Mouse (Mus musculus) adipocyte (in vitro differentiated cells): Measurements from ENCODE around the gene Hsd3b7.
"Not testable (repeated sequence)": the region's sequence is repeated elsewhere in the genome, so short reads cannot be mapped to it uniquely, and the experiment has no call there.

Source experiments
- DNase-seq: peaks from one replicate; pipeline ENCODE4 v3.0.0-alpha.2; 2016; ENCODE audit warnings: low spot score

Gene Hsd3b7

DNA sequence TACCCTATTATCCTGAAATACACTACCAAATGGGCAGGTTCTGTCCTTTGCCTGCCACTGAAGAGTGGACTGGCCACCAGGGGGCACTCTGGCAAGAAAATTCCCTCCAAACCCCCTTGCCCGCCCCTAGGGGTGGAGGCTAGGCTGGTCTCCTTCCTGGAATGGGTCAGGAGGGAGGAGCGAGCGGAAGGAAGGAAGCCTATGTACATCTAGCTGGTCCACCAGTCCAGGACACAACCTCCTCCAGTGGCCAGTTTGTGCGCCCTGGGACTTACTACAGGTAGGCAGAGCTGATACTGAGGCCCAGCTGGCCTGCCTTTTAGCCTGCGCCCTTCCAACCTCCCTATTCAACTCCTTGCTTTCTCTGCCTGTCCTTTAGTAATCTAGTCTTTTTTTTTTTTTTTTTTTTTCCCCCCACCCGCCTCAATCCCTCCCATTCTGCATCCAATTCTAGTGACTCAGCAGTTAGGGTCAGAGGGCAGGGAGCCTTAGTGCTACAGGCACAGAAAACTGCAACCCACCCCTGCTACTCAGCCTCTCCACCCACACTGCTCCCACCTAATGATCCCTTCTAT is at the start of gene Hsd3b7:
Gene Hsd3b7 (plus strand): TSS at position 170 of the 575 bp plus-strand sequence.
- peak; percentile 93 for DNase-seq

DNA sequence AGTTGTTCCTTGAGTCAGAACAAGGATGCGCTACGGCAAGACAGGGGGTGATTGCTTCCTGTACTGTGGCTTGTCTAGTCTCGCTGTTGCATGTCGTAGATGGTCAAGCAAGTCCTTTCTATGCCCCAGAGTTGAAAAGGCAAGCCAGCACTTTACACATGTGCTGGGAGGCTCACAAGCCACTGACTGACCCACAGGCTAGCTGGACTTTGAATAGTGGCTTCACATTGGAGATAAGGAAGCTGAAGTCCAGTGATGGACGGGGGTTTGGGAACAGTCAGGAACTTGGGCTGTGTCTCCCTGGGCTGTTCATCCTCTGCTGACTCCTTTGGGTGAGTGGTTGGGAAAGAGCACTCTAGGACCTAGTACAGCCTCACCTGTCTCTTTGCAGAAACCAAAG is 48.8 kb upstream of the Hsd3b7 start:
- no peak for DNase-seq

DNA sequence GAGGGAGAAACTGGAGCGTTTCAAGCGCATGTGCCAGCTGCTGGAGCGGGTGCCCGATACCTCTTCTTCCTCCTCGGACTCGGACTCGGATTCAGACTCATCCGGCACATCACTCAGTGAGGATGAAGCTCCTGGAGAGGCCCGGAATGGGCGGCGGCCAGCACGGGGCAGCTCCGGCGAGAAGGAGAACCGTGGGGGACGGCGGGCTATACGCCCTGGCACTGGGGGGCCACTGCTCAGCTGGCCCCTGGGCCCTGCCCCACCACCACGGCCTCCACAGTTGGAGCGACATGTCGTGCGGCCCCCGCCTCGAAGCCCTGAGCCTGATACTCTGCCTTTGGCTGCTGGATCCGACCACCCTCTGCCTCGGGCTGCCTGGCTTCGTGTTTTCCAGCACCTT is 48.3 kb upstream of the Hsd3b7 start:
- DNase-seq: no peak

DNA sequence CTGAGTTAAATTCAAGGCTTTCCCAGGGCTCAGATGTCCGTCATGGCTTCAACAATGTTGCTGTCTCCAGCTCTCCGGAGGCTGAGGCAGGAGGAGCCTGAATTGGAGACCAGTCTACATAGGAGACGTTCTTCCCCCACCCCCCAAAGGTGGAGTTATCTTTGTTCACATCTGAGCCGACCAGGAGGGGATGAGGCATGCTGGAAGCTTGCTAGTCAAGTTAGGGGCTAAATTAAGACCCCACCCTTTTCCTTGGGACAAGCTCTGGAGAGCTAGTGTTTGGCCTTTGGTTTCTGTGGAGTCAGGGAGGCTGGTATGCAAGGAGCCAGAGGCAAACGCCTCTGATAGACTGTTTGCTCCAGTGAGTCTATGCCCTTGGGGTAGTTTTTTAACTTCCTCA is 47.2 kb upstream of the Hsd3b7 start:
- DNase-seq: no peak

DNA sequence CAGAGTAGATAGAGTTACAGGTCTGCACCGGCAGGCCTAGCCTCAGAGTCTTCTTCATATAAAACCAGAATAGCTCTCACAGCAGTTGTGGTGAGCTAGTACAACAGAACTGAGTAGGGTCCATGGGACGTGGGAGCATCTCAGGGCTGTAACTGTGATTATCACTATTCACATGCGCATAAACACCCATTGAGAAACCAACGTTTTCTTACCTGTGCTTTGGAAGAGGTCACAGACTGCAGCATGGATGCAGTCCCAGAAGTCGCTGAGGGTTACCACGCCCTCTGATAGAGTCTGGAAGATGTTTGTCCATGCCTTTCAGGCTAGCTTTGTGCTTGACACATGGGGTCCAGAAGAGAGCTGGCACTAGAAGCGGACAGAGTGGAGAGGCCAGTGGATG is 46.7 kb upstream of the Hsd3b7 start:
- no peak for DNase-seq

DNA sequence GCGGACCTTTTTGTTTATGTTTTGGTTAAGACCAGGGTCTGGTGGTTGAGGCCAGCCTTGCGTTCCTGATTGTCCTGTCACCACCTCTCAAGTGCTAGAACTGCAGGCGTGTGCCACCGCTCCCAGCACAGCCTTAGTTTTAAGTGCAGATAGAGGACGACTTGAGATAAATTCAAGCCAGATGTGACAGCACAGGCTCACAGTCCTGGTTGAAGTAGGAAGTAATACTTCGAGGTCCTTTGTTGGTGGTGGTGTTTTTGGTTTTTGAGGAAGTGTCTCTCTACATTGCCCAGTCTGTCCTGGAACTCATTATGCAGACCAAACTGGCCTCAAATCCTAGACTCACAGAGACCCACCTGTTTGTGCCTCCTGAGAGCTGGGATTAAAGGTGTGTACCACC is 40.7 kb upstream of the Hsd3b7 start:
- DNase-seq: no peak

DNA sequence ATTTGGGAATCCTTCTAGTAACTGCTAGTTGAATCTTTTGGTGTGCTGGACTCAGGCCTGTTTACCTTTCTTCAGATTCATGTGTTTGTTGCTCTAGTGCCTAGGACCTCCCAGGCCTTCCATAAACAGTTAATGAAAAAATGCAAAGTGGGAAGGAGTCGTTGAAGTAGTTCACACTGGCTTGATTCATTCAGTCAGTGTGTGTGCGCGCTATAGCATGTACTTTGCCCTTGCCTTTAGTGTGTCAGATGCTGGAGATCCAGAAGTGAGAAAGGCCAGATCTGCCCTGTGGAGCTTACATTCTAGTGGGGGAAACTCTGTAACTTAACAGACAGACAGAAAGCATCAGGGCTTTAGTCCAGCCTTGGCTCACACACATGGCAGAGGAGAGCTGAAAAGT is 39.9 kb upstream of the Hsd3b7 start:
- DNase-seq: no peak

DNA sequence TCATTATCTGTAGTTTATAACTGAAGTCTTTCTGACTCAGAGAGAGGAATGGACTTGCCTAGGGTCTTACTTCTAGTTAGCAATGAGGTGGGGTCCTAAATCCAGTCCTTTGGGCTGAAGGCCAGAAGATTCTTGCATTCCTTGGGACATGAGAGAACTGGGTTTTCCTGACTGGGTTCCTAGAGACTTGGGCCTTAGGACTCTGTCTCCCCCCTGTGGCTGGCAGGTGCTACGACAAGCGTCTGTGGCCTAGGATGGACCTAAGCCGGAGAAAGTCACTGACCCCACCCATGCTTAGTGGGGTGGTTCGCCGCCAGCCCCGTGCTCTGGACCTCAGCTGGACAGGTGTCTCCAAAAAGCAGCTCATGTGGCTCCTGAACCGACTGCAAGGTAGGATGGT is 39.4 kb upstream of the Hsd3b7 start:
- peak; percentile 66 for DNase-seq

DNA sequence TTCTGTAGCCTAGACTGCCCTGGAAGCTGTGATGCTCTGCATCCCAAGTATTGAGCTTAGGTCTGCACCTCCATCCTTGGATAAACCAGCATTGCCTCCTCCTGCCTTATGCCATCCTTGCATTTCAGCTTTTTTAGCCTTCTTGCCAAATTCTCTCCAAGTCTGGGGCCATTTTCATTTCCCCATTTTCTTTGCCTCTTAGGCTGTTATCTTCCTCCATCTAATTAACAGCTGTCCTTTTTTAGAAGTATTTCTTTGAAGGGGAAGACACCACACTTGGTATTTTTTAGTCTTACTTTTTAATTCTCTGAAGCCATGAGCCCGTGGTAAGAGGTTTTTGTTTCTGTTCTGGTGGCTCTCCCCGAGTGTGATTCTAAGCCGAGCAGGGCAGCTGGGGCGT is 36.8 kb upstream of the Hsd3b7 start:
- no peak for DNase-seq

DNA sequence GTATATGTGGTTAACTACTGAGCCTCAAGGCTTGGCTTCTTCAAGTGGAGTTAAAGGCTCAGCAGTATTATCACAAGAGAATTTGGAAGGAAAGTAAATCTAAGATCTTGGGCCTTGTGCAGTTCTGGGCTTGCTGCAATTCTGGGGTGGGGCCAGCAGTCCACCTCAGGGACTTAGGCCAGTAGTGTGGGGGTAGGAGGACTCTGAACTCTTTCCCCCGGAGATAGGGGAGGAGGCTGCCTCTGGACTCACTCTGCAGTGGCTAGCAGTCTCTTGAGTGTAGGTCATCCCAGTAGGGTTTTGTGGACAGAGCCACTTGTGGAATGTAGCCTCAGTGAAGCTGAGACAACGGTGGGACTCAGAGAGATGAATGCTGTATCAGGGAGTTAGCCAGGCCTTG is 34.6 kb upstream of the Hsd3b7 start:
- DNase-seq: peak; percentile 38

DNA sequence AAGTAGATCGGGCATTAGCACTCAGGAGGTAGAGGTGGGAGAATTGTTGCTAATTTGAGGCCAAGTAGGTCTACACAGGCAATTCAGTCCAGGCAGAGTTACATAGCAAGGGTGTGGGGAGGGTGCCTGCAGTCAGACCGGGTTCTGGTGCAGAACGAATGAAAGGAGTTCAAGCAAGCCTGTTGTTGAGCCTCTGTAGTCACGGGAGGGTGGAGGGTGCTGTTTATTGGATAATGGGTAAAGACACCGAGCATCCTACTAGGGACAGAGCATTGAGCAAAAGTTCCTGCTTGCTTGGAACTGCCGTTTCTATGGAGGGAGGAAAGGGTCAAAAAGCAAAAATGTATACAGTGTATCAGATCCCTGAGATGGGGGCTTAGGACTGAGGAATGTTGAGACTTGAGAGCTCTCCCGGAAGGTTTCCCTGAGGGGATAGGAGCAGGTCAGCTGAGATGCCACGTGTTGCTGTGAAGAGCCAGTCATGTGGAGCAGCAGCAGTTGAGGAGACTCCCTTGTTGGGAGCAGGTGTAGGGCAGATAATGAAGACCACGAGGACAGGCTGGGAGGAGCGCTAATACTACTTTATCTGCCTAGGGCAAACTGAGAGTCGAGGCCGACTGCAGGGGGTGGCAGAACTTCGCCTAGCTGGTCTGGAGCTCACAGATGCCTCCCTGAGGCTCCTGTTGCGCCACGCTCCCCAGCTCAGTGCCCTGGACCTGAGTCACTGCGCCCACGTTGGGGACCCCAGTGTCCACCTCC is 33.4 kb upstream of the Hsd3b7 start:
- DNase-seq: no peak

DNA sequence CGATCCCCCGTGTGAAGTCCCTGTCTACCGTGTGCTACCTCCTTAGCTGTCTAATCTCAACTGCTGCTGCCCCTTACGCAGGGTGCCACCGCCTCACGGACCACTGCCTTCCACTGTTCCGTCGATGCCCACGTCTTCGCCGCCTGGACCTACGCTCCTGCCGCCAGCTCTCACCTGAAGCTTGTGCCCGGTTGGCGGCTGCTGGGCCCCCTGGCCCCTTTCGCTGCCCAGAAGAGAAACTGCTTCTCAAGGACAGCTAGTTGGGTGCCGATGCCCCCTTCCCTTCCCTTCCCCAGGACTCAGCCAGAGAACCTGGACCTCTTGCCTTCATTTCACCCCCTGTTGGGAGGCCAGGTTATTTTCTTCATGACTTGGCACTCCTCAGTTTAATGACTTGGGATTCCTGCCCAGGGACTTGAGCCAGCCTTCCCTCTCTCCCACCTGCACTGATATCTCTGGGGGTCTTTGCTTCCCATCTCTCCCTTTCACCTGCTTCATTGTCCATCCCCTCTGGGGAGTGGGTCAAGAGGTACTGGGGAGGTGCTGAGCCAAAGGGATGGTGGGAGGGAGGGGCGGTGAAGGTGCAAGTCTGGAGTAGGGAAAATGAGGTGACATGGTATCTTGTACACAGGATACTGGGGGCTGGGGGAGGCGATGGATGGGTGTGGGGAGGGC is 32.6 kb upstream of the Hsd3b7 start:
- DNase-seq: no peak

DNA sequence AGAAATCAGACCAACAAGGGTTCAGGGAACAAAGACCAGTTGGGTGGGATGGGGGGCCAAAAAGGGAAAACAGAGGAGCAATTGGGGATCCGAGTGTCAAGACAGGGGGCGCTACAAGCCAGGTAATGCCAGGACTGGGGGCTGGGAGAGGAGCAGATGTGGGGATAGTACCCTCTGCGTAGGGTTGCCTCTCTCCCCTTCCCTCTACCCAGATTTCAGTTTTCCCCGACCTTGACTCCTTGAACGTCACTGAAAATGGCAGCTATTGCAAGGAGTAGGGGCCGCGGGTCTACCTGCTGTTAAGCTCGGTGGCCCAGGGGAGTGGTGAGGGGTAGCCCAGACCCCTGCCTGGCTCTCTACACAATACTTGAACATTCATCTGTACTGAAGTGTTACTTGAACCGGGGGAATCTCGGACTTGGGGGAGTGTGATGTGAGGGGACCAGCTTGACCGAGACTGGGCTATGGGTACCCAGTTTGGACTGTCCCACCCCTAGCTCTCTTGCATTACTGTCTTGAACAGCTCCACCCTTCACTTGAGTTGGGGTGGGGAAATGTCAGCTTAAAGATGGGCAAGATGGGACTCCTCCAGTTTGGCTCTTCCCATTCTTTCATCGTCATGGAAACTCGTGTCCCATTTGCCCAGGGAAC is 31.9 kb upstream of the Hsd3b7 start:
- no peak for DNase-seq

DNA sequence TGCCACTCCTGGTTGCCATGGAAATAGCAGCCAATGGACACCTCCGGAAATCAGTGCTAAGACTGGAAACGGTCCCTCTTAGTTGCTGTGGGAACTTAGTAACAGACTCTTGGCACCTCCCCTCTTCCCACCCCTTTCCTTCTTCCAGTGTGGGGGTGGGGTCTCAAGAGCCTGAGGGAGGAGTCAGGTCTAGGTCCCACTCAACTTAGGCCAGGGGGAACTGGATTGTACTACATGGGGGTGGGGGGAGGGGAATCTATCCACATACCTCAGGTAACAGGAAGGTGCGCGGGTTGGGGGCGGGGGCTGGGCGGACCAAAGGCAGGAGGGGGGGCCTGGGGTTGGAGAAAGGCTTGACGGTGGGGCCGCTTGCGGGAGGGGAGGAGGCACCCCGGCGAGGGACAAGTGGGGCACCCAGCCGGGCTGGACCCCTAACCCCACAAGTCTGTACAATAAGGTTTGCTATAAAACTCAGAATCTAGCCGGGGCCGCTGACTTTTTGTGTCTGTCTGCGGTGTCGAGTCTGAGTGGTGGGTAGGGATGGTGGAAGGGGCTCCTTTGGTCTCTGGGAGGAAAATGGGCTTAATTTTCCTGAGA is 31.3 kb upstream of the Hsd3b7 start:
- peak; percentile 96 for DNase-seq

DNA sequence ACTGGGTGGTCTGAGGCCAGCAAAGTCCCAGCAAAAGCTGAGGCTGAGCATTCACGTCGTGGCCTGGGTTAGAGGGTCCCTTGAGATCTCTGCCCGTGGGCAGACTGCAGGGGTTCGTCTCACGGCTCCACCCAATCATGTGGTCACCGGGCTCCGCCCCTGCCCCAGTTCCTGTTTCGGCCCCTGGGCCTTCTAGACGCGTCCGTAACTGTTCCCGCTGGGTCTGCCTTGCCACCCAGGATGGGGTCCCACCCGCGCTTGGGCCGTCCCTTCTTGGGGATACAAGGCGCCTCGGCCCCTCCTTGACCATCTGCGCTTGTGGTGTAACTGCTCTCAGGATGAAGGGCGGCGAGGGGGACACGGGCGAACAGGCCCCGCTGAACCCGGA is 30.8 kb upstream of the Hsd3b7 start, which contains the start of gene Orai3:
Gene Orai3 (plus strand): TSS at position 165 of the 388 bp plus-strand sequence.
- DNase-seq: peak; percentile 78

DNA sequence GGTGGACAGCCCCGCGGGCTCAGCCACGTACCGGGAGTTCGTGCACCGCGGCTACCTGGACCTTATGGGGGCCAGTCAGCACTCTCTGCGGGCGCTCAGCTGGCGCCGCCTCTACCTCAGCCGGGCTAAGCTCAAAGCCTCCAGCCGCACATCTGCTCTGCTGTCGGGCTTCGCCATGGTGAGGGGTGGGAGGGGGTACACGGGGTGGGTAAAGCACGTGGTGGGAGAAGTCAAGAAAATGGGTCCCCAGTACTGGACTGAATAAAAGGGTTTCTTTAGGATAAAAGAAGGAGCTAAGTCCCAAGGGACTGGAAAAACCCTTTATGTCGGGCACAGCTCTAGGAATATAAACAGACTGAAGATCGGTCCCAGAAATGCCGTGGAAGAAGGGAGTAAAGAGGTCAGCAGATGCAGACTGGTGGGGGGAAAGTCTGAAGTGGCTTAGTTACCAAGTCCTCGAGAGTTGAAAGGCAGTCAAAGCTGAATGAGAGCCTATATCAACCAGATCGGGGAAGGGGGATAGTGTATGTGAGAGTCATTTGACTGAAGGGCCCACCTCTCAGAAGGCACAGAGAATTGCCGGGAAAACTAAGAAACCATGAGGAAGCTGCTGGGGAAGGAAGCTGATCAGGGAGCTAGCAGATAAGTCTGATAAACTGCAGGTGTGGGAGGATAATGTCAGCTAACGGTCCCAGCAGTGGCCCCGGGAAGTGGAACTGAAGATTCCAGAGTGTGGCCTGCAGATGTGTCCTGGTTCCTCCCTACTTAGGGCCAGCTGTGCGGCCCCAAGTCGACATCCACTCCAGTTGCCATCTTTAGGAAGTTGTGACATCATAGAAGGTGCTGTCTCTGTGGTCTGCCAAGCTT is 30.1 kb upstream of the Hsd3b7 start:
- no peak for DNase-seq

DNA sequence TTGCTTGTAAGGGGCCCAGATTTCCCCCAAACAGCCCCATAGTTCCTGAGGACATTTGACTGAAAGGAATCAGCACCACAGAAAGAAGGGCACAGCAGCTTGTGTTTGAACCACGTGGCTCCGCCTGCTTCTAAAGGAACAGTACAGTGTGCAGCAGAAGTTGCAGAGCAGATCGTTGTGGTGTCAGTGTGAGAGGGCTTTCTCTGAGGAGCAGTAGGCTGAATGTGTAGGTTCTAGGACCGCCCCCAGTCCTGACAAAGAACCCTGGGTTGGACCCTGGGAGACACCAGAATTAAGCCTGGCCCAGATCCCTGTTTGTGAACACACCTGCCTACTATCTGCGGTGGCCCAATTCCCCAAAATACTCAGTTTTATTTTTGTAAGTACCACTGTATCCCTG is 29.1 kb upstream of the Hsd3b7 start:
- no peak for DNase-seq

DNA sequence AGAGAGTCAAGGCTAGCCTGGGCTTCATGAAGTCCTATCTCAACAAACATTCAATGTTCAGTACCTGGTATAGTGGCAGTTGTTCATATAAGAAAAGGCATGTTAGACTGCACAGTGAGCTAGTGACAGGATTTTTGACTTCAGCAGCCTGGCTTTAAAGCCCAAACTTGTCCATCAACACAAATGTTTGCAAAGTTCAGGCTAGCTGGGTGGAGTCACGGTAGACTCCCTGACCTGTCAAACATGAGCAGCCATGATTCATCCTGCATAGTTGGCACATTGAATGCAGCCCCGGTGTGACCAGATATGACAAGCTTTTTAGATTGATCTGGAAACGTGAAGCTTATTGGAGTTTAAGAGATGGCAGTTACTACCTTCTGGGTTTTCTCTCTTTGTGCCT is 28.3 kb upstream of the Hsd3b7 start:
- peak; percentile 30 for DNase-seq

DNA sequence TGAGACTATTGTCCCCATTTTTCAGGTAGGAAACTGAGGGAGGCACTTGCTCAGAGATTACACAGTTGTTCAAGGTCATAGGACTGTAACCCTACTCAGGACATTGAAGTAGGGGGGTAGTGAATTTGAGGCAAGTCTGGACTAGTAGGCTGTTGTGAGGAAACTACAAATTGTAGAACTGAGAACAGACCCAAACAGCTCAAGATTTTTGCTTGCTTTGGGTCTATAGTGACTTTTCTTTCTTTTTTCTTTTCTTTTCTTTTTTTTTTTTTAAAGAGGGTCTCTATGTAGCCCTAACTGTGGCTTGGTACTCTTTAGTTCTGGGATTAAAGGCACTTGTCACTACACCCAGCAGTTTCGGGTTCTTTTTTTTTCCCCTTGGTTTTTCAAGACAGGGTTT is 27.8 kb upstream of the Hsd3b7 start:
- DNase-seq: no peak

DNA sequence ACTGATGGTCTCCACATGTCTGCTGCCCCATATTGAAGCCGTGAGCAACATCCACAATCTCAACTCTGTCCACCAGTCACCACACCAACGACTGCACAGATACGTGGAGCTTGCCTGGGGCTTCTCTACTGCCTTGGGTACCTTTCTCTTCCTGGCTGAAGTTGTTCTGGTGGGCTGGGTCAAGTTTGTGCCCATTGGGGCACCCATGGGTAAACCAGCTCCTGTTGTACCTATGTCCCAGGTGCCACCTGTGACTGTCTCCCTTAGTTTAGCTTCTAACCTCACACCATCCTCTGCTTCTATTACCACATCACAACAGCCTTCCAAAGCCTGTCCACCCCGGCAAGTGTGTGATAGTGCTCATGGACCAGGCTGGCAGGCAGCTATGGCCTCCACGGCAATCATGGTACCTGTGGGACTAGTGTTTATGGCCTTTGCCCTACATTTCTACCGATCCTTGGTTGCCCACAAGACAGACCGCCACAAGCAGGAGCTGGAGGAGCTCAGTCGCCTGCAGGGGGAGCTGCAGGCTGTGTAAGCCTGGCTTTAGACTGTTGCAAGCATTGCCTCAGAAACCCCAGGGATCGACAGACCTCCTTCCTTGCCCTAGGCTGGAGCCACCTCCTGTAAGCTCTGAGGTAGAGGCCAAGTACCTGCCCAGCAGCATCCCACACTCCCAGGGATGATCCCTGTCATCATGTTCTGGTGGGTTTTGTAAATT is 26.6 kb upstream of the Hsd3b7 start:
- DNase-seq: peak; percentile 70

DNA sequence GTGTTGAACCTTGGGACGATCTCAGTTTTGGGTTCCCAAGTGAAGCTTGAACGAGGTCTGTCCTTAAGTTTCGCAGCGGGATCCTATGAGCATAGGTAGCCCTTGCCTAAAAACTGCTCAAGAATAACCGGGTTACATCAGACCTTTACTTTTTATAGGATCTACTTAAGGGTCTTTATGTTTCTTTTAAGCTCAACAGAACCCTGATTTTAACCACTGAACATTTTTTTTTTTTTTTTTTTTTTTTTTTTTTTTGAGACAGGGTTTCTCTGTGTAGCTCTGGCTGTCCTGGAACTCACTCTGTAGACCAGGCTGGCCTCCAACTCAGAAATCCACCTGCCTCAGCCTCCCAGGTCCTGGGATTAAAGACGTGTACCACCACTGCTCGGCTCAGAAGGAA is 24.6 kb upstream of the Hsd3b7 start:
- DNase-seq: not testable (repeated sequence)
